Mouse (Mus musculus) hindbrain, embryonic 13.5 days (tissue): ENCODE results near the gene Dido1. TPM values are rescaled to one million over a fixed set of nuclear protein-coding genes. Genes with fewer than 3 reads are reported as not detected.

Experiments used
- ATAC-seq: fragments of 200-750 bp; cut with Nextera tagmentation; 2 replicates; pipeline ENCODE4 v1.8.0; 2017; ENCODE audit warnings: moderate TSS enrichment; ENCODE audit not compliant: low FRiP score
- H3K27ac ChIP-seq: fragments of 300-500 bp; sonication (generic); 2 replicates; pipeline ENCODE4 v1.5.1; 2015; ENCODE audit warnings: inconsistent platforms, mild to moderate bottlenecking, moderate library complexity
- H3K27me3 ChIP-seq: fragments of 300-500 bp; sonication (generic); 2 replicates; pipeline ENCODE4 v1.6.1; 2015; ENCODE audit warnings: mild to moderate bottlenecking, inconsistent platforms
- H3K36me3 ChIP-seq: fragments of 300-500 bp; sonication (generic); 2 replicates; pipeline ENCODE4 v1.6.1; 2015; ENCODE audit warnings: mild to moderate bottlenecking, inconsistent platforms
- H3K4me1 ChIP-seq: fragments of 300-500 bp; sonication (generic); replicated peaks from 2 replicates; pipeline ENCODE4 v1.6.1; 2015; ENCODE audit warnings: inconsistent platforms
- H3K4me2 ChIP-seq: fragments of 300-500 bp; sonication (generic); 2 replicates; pipeline ENCODE4 v1.6.1; 2015; ENCODE audit warnings: inconsistent platforms, mild to moderate bottlenecking, moderate library complexity
- H3K4me3 ChIP-seq: fragments of 300-500 bp; sonication (generic); 2 replicates; pipeline ENCODE4 v1.5.1; 2015; ENCODE audit warnings: mild to moderate bottlenecking, inconsistent platforms
- H3K9ac ChIP-seq: fragments of 300-500 bp; sonication (generic); 2 replicates; pipeline ENCODE4 v1.6.1; 2015; ENCODE audit warnings: mild to moderate bottlenecking, inconsistent platforms
- H3K9me3 ChIP-seq: fragments of 300-500 bp; sonication (generic); 2 replicates; pipeline ENCODE4 v1.6.1; 2016; ENCODE audit warnings: inconsistent platforms
- WGBS: fragments of 180-500 bp; shearing (Covaris S2); methylation state at CpG from one replicate; pipeline ENCODE4 v1.1.7; 2015; 5-methylcytosine and 5-hydroxymethylcytosine counted together
- polyA plus RNA-seq: library from polyadenylated mRNA; unstranded; fragments of >200 nt; fragmentation: Nextera tagmentation; extraction: Ambion mirVana; gene quantifications from 2 replicates; pipeline ENCODE4 v1.2.1, GENCODE M21; 2015

The Dido1 gene
- polyA plus RNA-seq, 1 experiment from 2014 or later: 29.7 TPM

- 96% methylated on average over 5 of the region's 5 CpGs for WGBS
- H3K27me3 ChIP-seq: no peaks in the 10 kb centered on the region
- H3K4me3 ChIP-seq: no peak overlapping the region
- no peak overlapping the region for H3K4me2 ChIP-seq
- no peak overlapping the region for H3K27ac ChIP-seq
- no peak overlapping the region for H3K9ac ChIP-seq
- peaks cover 22% of the 10 kb centered on the region for H3K4me1 ChIP-seq
- no peak for ATAC-seq
- no peaks in the 10 kb centered on the region for H3K9me3 ChIP-seq
- peaks cover 32% of the 10 kb centered on the region for H3K36me3 ChIP-seq
Observed at GRCm38 (mm10) chr2:180712037-180712689, 2.4 kb upstream of the Dido1 start.

- ATAC-seq: no peak
- Histone ChIP-seq H3K9me3 (no peaks in the 10 kb centered on the region), H3K4me1 (peaks cover 22% of the 10 kb centered on the region), H3K36me3 (peaks cover 25% of the 10 kb centered on the region), H3K9ac (peak overlapping the region; percentile 95), H3K4me3 (peak overlapping the region; percentile 85), H3K27me3 (no peaks in the 10 kb centered on the region), H3K4me2 (peak overlapping the region; percentile 90), H3K27ac (no peak overlapping the region)
- WGBS: 68% methylated on average over 4 of the region's 4 CpGs
Observed at GRCm38 (mm10) chr2:180711527-180711926, 1.7 kb upstream of the Dido1 start.

- Histone ChIP-seq H3K4me1 (peaks cover 22% of the 10 kb centered on the region), H3K27me3 (no peaks in the 10 kb centered on the region), H3K36me3 (peaks cover 20% of the 10 kb centered on the region), H3K9me3 (no peaks in the 10 kb centered on the region), H3K4me3 (peak overlapping the region; percentile 85), H3K27ac (peak overlapping the region; percentile 90), H3K9ac (peak overlapping the region; percentile 95), H3K4me2 (peak overlapping the region; percentile 90)
- ATAC-seq: peak; percentile 77
- WGBS: 3% methylated on average over 63 of the region's 64 CpGs
Observed at GRCm38 (mm10) chr2:180710276-180711155, 717 bp upstream of the Dido1 start.

GRCm38 (mm10) chr2:180709023-180709922 is 526 bp downstream of the Dido1 start:
- Histone ChIP-seq H3K27ac (peak overlapping the region; percentile 86), H3K9me3 (no peaks in the 10 kb centered on the region), H3K27me3 (no peaks in the 10 kb centered on the region), H3K9ac (peak overlapping the region; percentile 94), H3K4me2 (peak overlapping the region; percentile 94), H3K4me1 (peaks cover 22% of the 10 kb centered on the region), H3K4me3 (peak overlapping the region; percentile 85), H3K36me3 (peaks cover 14% of the 10 kb centered on the region)
- under 1% methylated on average over 39 of the region's 39 CpGs for WGBS
- ATAC-seq: peak; percentile 63

- Histone ChIP-seq H3K9me3 (no peaks in the 10 kb centered on the region), H3K36me3 (no peaks in the 10 kb centered on the region), H3K27ac (no peak overlapping the region), H3K4me2 (no peak overlapping the region), H3K27me3 (no peaks in the 10 kb centered on the region), H3K4me3 (no peak overlapping the region), H3K4me1 (peaks cover 32% of the 10 kb centered on the region), H3K9ac (no peak overlapping the region)
- ATAC-seq: no peak
- WGBS: 94% methylated on average over 5 of the region's 5 CpGs
Observed at GRCm38 (mm10) chr2:180705975-180706374, 3.8 kb downstream of the Dido1 start.

GRCm38 (mm10) chr2:180705066-180705465 is 4.7 kb downstream of the Dido1 start:
- H3K9ac ChIP-seq: no peak overlapping the region
- H3K36me3 ChIP-seq: no peaks in the 10 kb centered on the region
- H3K4me1 ChIP-seq: peaks cover 38% of the 10 kb centered on the region
- no peaks in the 10 kb centered on the region for H3K9me3 ChIP-seq
- ATAC-seq: no peak
- no peak overlapping the region for H3K4me3 ChIP-seq
- H3K4me2 ChIP-seq: no peak overlapping the region
- H3K27ac ChIP-seq: no peak overlapping the region
- WGBS: 84% methylated on average over 3 of the region's 3 CpGs
- H3K27me3 ChIP-seq: no peaks in the 10 kb centered on the region

GRCm38 (mm10) chr2:180704591-180704990 is 5.2 kb downstream of the Dido1 start:
- no peak for ATAC-seq
- Histone ChIP-seq H3K4me3 (no peak overlapping the region), H3K9me3 (no peaks in the 10 kb centered on the region), H3K36me3 (no peaks in the 10 kb centered on the region), H3K9ac (no peak overlapping the region), H3K27ac (no peak overlapping the region), H3K4me2 (no peak overlapping the region), H3K4me1 (peaks cover 43% of the 10 kb centered on the region), H3K27me3 (no peaks in the 10 kb centered on the region)
- WGBS: 89% methylated on average over 8 of the region's 8 CpGs

- Histone ChIP-seq H3K9ac (no peak overlapping the region), H3K4me1 (peaks cover 44% of the 10 kb centered on the region), H3K4me3 (no peak overlapping the region), H3K27me3 (no peaks in the 10 kb centered on the region), H3K27ac (no peak overlapping the region), H3K9me3 (no peaks in the 10 kb centered on the region), H3K36me3 (no peaks in the 10 kb centered on the region), H3K4me2 (no peak overlapping the region)
- WGBS: 85% methylated on average over 3 of the region's 3 CpGs
- no peak for ATAC-seq
Observed at GRCm38 (mm10) chr2:180703645-180704359, 6.0 kb downstream of the Dido1 start.

- H3K4me3 ChIP-seq: no peak overlapping the region
- H3K27ac ChIP-seq: no peak overlapping the region
- peaks cover 38% of the 10 kb centered on the region for H3K4me1 ChIP-seq
Observed at GRCm38 (mm10) chr2:180703175-180703574, 6.6 kb downstream of the Dido1 start.

GRCm38 (mm10) chr2:180702701-180703149 is 7.1 kb downstream of the Dido1 start:
- no peaks in the 10 kb centered on the region for H3K9me3 ChIP-seq
- ATAC-seq: no peak

More at GRCm38 (mm10) chr2:180703175-180703574, 6.6 kb downstream of the Dido1 start:
- H3K4me2 ChIP-seq: peak overlapping the region; percentile 99
- peak overlapping the region; percentile 98; the same call in 1 of the 2 replicates for H3K9ac ChIP-seq
- no peaks in the 10 kb centered on the region for H3K36me3 ChIP-seq
- no peaks in the 10 kb centered on the region for H3K9me3 ChIP-seq
- ATAC-seq: no peak
- H3K27me3 ChIP-seq: no peaks in the 10 kb centered on the region
- WGBS: 80% methylated on average over 5 of the region's 5 CpGs

More at GRCm38 (mm10) chr2:180702701-180703149, 7.1 kb downstream of the Dido1 start:
- WGBS: 32% methylated on average over 4 of the region's 4 CpGs
- Histone ChIP-seq H3K4me2 (peak overlapping the region; percentile 99), H3K4me1 (peaks cover 35% of the 10 kb centered on the region), H3K27ac (peak overlapping the region; percentile 95), H3K4me3 (peak overlapping the region; percentile 92), H3K27me3 (no peaks in the 10 kb centered on the region), H3K9ac (peak overlapping the region; percentile 98), H3K36me3 (no peaks in the 10 kb centered on the region)
